Mouse (Mus musculus) midbrain, postnatal 0 days (tissue): ENCODE data around the gene Olfr368. TPM values are rescaled to one million over a fixed set of nuclear protein-coding genes. Genes with fewer than 3 reads are reported as not detected.

Experiments
- ATAC-seq: fragments of 200-750 bp; cut with Nextera tagmentation; 2 replicates; pipeline ENCODE4 v1.8.0; 2017; ENCODE audit warnings: moderate number of reproducible peaks, mild to moderate bottlenecking, moderate TSS enrichment, moderate library complexity; ENCODE audit not compliant: low FRiP score
- DNase-seq: peaks from one replicate; pipeline ENCODE4 v3.0.0-alpha.2; 2015; ENCODE audit warnings: low spot score
- H3K27ac ChIP-seq: fragments of 300-500 bp; sonication (generic); 2 replicates; pipeline ENCODE4 v1.5.1; 2014; ENCODE audit warnings: low read depth, mild to moderate bottlenecking, low read length, mixed read lengths
- H3K27me3 ChIP-seq: fragments of 300-500 bp; sonication (generic); 2 replicates; pipeline ENCODE4 v1.6.1; 2014; ENCODE audit warnings: low read length, control low read depth, mixed read lengths; ENCODE audit not compliant: insufficient read depth
- H3K36me3 ChIP-seq: fragments of 300-500 bp; sonication (generic); 2 replicates; pipeline ENCODE4 v1.6.1; 2014; ENCODE audit warnings: low read length, control low read depth, mixed read lengths; ENCODE audit not compliant: insufficient read depth
- H3K4me1 ChIP-seq: fragments of 300-500 bp; sonication (generic); 2 replicates; pipeline ENCODE4 v1.6.1; 2014; ENCODE audit warnings: mild to moderate bottlenecking, control low read depth, antibody characterized with exemption, low read length, mixed read lengths; ENCODE audit not compliant: insufficient read depth
- H3K4me2 ChIP-seq: fragments of 300-500 bp; sonication (generic); 2 replicates; pipeline ENCODE4 v1.6.1; 2014; ENCODE audit warnings: low read depth, mild to moderate bottlenecking, low read length, mixed read lengths; ENCODE audit not compliant: poor library complexity, severe bottlenecking
- H3K4me3 ChIP-seq: fragments of 300-500 bp; sonication (generic); 2 replicates; pipeline ENCODE4 v1.5.1; 2014; ENCODE audit warnings: low read depth, mild to moderate bottlenecking, low read length, moderate library complexity
- H3K9ac ChIP-seq: fragments of 300-500 bp; sonication (generic); replicated peaks from 2 replicates; pipeline ENCODE4 v1.6.1; 2014; ENCODE audit warnings: mild to moderate bottlenecking, low read length, moderate library complexity, mixed read lengths; ENCODE audit not compliant: poor library complexity, severe bottlenecking
- H3K9me3 ChIP-seq: fragments of 300-500 bp; sonication (generic); 2 replicates; pipeline ENCODE4 v1.6.1; 2016; ENCODE audit warnings: low read length, control low read depth
- CTCF ChIP-seq: IDR thresholded peaks from 2 replicates; pipeline ENCODE4 v1.5.1; 2016; ENCODE audit warnings: antibody characterized with exemption, mild to moderate bottlenecking
- WGBS: fragments of 180-500 bp; shearing (Covaris S2); extraction: QIAGEN DNeasy Blood & Tissue Kit; methylation state at CpG from one replicate; pipeline ENCODE4 v1.1.7; 2014; 5-methylcytosine and 5-hydroxymethylcytosine counted together
- polyA plus RNA-seq: library from polyadenylated mRNA; unstranded; fragments of >200 nt; fragmentation: Nextera tagmentation; extraction: Ambion mirVana; gene quantifications from 2 replicates; pipeline ENCODE4 v1.2.1, GENCODE M21; 2015
- total RNA-seq: library from RNA; depleted of rRNA; stranded (reverse); fragments of >200 nt; gene quantifications from 2 replicates; pipeline ENCODE4 v1.2.3, GENCODE M21; 2014; rRNA removed

Olfr368 gene
- total RNA-seq (not detected in 2 replicates), polyA plus RNA-seq (not detected in 2 replicates)

DNA sequence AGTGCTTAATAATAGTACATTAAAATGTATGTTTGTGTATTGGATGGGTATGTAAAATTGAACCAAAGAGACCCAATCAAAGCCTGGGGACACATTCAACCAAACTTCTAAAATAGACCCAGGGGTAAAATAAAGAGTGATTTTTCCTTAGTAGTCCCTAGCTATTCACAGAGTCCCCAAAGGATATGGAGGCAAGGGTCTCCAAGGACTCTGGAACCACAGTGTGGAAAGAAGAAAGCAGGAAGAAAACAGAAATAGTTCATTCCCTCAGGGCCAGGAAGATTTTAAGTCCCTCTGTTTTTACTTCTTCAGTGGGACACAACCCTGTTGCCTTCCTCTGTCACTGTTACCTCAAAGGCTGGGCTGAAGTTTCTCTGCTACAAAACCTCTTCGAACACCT, at the start of gene Olfr368:
TSS of gene Olfr368 (plus strand) at position 301 of the 400 bp plus-strand sequence.
- no peak within 1 kb of the TSS for H3K9ac ChIP-seq
- H3K4me2 ChIP-seq = no peak within 1 kb of the TSS
- ATAC-seq = no peak
- H3K4me3 ChIP-seq = no peak within 1 kb of the TSS
- H3K4me1 ChIP-seq = no peaks in the 10 kb centered on the region
- H3K36me3 ChIP-seq = no peaks in the 10 kb centered on the region
- no peak for DNase-seq
- TF ChIP-seq CTCF = no peak
- no peaks in the 10 kb centered on the region for H3K27me3 ChIP-seq
- no peaks in the 10 kb centered on the region for H3K9me3 ChIP-seq
- no peak within 1 kb of the TSS for H3K27ac ChIP-seq
- 85% methylated on average over 1 of the region's 1 CpGs for WGBS

DNA sequence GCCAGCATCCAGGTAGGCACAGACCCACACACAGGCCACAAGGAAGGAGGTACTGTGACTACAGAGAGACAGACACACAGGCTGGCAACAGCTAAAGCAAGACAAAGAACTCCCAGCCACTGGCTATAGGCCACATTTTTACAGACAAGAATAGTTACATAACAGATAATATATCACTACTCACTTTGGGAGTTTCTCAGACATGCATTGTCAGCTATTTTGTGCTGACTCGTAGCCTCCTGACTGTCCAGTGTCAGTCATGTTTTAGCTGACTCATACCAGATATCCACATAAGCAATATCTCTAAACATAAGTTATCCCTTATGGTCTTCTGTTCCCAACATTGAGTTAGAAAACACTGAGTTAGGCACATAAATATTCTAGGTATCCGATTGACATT, 7.0 kb downstream of the Olfr368 start:
- no peak overlapping the region for H3K27ac ChIP-seq
- no peaks in the 10 kb centered on the region for H3K9me3 ChIP-seq
- TF ChIP-seq CTCF = no peak
- no peaks in the 10 kb centered on the region for H3K4me1 ChIP-seq
- H3K4me3 ChIP-seq = no peak overlapping the region
- ATAC-seq = no peak
- no peak overlapping the region for H3K9ac ChIP-seq
- H3K4me2 ChIP-seq = no peak overlapping the region
- 86% methylated on average over 2 of the region's 2 CpGs for WGBS
- no peaks in the 10 kb centered on the region for H3K27me3 ChIP-seq
- no peak for DNase-seq
- H3K36me3 ChIP-seq = no peaks in the 10 kb centered on the region

DNA sequence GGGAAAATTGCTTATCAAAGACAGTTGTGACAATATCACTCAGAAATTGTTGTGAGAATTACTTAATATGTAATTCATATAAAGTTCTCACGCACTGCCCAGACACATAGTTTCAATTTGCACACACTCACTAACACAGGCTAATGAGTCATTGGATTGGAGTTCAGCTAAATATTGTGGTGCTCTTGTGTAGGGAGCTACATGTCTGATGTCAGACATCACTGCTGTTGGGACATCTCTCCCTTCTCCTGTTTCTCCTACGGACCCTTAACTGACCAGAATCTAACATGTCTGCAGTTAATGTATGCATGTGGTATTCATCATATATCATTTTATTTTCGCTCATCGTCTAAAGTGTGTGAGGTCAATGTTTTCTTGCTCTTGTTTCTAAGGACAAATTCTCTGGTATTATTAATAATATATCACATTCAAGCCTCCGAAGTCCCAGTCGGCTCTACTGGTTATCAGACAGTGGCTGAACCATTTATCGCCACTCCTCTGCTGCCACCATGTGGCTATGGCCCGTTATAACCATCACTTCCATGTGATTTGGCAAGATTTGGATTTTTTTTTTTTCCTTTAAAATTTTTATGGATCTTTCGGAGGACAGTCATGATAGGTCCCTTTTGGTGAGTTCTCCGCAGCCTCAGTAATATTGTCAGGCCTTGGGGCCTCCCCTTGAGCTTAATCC, 12.3 kb downstream of the Olfr368 start:
- ATAC-seq (peak; percentile 31; the same call in 1 of the 2 replicates), DNase-seq (peak; percentile 77)
- no peaks in the 10 kb centered on the region for H3K4me1 ChIP-seq
- TF ChIP-seq CTCF = peak; percentile 82
- H3K27ac ChIP-seq = no peak overlapping the region
- no peaks in the 10 kb centered on the region for H3K36me3 ChIP-seq
- H3K27me3 ChIP-seq = no peaks in the 10 kb centered on the region
- H3K4me3 ChIP-seq = no peak overlapping the region
- no peaks in the 10 kb centered on the region for H3K9me3 ChIP-seq
- H3K4me2 ChIP-seq = no peak overlapping the region
- no peak overlapping the region for H3K9ac ChIP-seq
- 53% methylated on average over 10 of the region's 10 CpGs for WGBS

DNA sequence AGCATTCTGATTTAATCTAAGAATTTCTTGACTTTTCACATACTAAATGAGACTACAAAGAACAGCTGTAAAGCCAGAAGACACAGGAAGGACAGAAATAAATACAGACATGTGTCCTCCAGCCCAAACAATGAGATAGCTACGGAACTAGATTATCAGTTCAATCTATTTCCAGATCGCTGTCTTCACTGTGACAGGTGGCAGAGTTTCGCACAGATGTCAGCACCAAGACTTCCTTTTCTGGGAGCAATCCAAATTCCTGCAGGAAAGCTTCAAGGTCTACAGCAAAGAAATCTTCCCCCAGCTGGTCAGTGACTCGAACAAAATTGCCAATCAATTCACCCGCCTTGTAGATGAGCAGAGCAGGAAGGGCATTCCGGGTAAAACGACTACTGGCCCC, 25.4 kb downstream of the Olfr368 start:
- Histone ChIP-seq H3K4me3 (no peak overlapping the region), H3K9me3 (no peaks in the 10 kb centered on the region), H3K36me3 (peaks cover 34% of the 10 kb centered on the region), H3K27ac (no peak overlapping the region), H3K4me2 (no peak overlapping the region), H3K4me1 (no peaks in the 10 kb centered on the region), H3K9ac (no peak overlapping the region), H3K27me3 (no peaks in the 10 kb centered on the region)
- WGBS = 90% methylated on average over 7 of the region's 7 CpGs
- no peak for TF ChIP-seq CTCF
- ATAC-seq = no peak
- DNase-seq = no peak

DNA sequence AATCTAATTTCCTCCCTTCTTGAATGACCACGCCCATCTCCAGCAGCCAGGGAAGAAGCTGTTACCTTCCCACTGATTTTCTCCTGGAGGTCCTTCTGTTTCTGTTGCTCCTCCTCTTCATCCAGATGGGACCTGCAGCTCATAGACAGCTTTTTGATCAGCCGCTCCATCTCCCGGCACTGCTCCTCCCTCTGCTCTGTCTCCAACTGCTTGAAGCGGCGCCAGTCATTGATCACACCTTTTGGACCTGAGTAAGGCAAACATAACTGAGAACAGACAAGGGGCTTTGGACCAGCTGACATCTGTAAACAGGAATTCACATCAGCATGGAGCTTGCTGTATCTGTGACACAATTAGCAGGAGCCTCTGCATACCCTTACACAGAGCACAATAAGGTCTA, 29.3 kb downstream of the Olfr368 start:
- Histone ChIP-seq H3K9me3 (no peaks in the 10 kb centered on the region), H3K27me3 (no peaks in the 10 kb centered on the region), H3K4me1 (no peaks in the 10 kb centered on the region), H3K9ac (no peak overlapping the region), H3K36me3 (peaks cover 34% of the 10 kb centered on the region), H3K4me2 (no peak overlapping the region), H3K27ac (no peak overlapping the region), H3K4me3 (no peak overlapping the region)
- no peak for TF ChIP-seq CTCF
- ATAC-seq (no peak), DNase-seq (no peak)
- WGBS = 97% methylated on average over 5 of the region's 5 CpGs

DNA sequence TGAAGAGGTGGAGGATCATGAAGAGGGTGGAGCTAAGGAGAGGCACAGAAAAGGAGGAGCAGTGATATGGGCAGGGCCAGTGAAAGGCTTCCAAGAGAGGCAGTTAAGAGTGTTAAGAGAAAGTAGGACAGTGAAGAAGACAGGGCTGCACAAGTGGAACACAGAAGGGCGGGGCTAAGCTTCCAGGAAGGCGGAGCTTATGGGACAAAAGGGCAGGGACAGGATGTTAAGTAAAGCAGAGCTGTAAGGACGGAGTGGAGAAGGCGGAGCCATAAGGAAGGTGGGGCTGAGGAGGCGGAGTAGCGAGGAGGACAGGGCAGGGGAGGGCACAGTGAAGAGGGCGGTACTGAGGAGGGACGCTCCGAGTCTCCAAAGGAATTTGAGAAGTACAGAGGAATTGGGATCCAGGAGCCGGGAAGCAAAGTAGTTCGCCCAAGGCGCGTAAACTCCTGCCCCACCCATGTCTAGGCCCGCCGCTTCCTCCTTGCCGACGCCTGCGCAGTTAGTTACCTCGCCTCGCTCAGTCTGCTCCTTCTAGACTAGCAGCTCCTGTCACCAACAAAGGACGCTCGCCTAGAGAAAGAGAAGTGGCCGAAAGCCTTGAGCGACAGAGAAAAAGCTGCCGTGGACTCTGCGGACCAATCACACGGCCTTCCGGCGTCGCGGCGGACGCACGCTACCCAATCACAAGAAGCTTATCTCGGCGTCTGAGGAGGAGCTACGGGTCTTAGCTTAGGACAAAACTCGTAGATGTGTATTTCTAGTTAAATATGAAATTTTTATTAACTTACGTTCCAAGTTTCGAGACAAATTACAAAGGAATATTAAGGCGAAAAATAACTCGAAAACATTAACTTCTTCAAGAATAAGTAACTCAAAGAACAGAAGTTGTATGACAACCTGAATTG, 32.6 kb downstream of the Olfr368 start, which contains the start of gene Pdcl:
TSS of gene Pdcl (minus strand) at position 700 of the 908 bp plus-strand sequence.
- H3K27me3 ChIP-seq = no peaks in the 10 kb centered on the region
- peak within 1 kb of the TSS; percentile 84 for H3K4me3 ChIP-seq
- H3K27ac ChIP-seq = peak within 1 kb of the TSS; percentile 82
- ATAC-seq (peak; percentile 94), DNase-seq (peak; percentile 94)
- H3K9ac ChIP-seq = peak within 1 kb of the TSS; percentile 72
- peak within 1 kb of the TSS; percentile 77 for H3K4me2 ChIP-seq
- H3K36me3 ChIP-seq = peaks cover 14% of the 10 kb centered on the region
- H3K9me3 ChIP-seq = no peaks in the 10 kb centered on the region
- no peaks in the 10 kb centered on the region for H3K4me1 ChIP-seq
- under 1% methylated on average over 42 of the region's 42 CpGs for WGBS
- TF ChIP-seq CTCF = no peak
